Mouse (Mus musculus) kidney, adult 18-20 months (tissue): Measurements from ENCODE around the gene Actn4.

Experiments
- DNase-seq: peaks from one replicate; pipeline ENCODE4 v3.0.0; 2021

Actn4 gene

GRCm38 (mm10) chr7:28961927-28962670, at the start of gene Actn4:
TSS of gene Actn4 (minus strand) at chr7:28962340.
- DNase-seq = peak; percentile 99

- no peak for DNase-seq
Observed at GRCm38 (mm10) chr7:29008714-29009113, 46.6 kb upstream of the Actn4 start.

- no peak for DNase-seq
Observed at GRCm38 (mm10) chr7:29008171-29008570, 46.0 kb upstream of the Actn4 start.

- no peak for DNase-seq
Observed at GRCm38 (mm10) chr7:29007224-29008101, 45.3 kb upstream of the Actn4 start.

- DNase-seq = peak; percentile 48
Observed at GRCm38 (mm10) chr7:29000651-29001605, 38.8 kb upstream of the Actn4 start.

GRCm38 (mm10) chr7:28993402-28993801, 31.3 kb upstream of the Actn4 start:
- no peak for DNase-seq

GRCm38 (mm10) chr7:28992997-28993396, 30.9 kb upstream of the Actn4 start:
- no peak for DNase-seq

- no peak for DNase-seq
Observed at GRCm38 (mm10) chr7:28991616-28992015, 29.5 kb upstream of the Actn4 start.

- DNase-seq = no peak
Observed at GRCm38 (mm10) chr7:28990766-28991273, 28.7 kb upstream of the Actn4 start.

GRCm38 (mm10) chr7:28985207-28985606, 23.1 kb upstream of the Actn4 start:
- DNase-seq = no peak

GRCm38 (mm10) chr7:28984452-28984851, 22.3 kb upstream of the Actn4 start:
- no peak for DNase-seq

GRCm38 (mm10) chr7:28983849-28984248, 21.7 kb upstream of the Actn4 start:
- no peak for DNase-seq

- DNase-seq = no peak
Observed at GRCm38 (mm10) chr7:28983141-28983564, 21.0 kb upstream of the Actn4 start.

GRCm38 (mm10) chr7:28982274-28983013, 20.3 kb upstream of the Actn4 start:
- no peak for DNase-seq

- DNase-seq = peak; percentile 95
Observed at GRCm38 (mm10) chr7:28981651-28982273, 19.6 kb upstream of the Actn4 start, which contains the start of the genes Eif3k and Map4k1. TSS of gene Eif3k (minus strand) at chr7:28981864. TSS of gene Map4k1 (plus strand) at chr7:28982050.

- DNase-seq = peak; percentile 72
Observed at GRCm38 (mm10) chr7:28977556-28977955, 15.4 kb upstream of the Actn4 start.

GRCm38 (mm10) chr7:28973025-28973424, 10.9 kb upstream of the Actn4 start:
- DNase-seq = no peak

GRCm38 (mm10) chr7:28972542-28972985, 10.4 kb upstream of the Actn4 start:
- peak; percentile 82 for DNase-seq

GRCm38 (mm10) chr7:28971770-28972269, 9.7 kb upstream of the Actn4 start:
- peak; percentile 57 for DNase-seq

GRCm38 (mm10) chr7:28971029-28971428, 8.9 kb upstream of the Actn4 start:
- DNase-seq = no peak
